Mouse (Mus musculus): ENCODE measurements around the gene Robo4. TPM values are rescaled to one million over a fixed set of nuclear protein-coding genes. Genes with fewer than 3 reads are reported as not detected.

The Robo4 gene
- polyA plus RNA-seq, 1 experiment from 2014 or later: 7.1 TPM

DNA sequence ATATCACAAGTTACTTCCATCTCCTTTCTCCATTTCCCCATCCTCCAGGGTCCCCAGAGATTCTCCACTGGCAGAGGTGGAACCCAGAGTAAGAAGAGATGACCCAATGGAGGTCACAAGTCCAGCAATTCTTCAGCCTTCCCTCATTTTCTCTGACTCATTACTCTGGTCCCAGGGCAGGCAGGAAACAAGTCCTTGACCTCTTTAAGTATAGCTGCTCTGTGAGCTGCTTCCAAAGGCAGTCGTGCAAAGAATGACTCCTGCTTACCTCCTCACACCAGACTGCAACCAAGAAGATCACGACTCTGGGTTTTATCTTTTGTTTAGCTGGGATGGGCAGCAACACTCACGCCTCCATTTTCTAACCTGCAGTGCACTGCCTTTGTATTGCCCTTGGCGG lies 33.9 kb downstream of the Robo4 start:
- no peak for ATAC-seq

DNA sequence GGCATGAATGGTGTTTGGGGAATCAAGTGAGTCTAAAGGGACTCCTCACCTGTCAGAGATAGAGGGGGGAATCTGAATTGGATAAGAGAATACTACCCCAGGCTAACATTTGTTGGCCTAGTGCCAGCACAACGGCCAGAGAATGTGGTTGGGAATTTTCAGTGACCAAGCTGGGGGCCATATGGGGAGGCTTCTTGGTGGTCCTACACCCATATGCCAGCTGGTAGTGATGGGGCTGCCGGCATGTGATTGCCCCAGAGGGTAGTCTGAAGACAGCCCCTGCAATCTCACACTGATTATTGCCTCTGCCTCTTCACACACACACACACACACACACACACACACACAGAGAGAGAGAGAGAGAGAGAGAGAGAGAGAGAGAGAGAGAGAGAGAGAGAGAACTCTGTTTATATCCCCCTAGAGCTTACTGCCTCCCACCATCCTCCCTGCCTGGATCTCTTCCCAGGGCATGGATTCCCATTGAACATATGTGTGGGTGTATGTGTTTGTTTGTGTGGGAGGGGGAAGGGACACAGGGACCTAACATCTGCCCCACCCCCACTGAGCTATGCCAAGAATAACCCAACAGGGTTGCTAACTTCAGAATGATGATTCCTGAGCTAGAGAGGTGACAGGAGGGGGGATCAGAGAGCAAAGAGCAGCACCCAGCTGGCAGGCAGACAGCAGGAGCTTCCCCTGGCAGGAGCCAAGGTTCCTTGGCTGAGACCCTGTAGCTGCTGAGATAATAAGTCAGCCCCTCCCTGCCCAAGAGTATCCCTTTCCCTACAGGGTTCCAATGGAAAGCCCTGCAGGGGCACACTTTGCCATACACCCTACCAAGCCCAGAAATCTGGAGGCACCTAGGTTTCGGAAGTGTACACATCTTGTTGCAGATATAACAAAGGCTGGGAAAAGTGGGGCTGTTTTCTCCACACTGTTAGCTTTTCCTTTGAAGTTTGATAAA lies 36.4 kb downstream of the Robo4 start:
- Histone ChIP-seq H3K27ac (ENCODE audit: low read depth, low read length) (no peak overlapping the region), H3K4me2 (replicated peaks; ENCODE audit: low read depth) (no peak overlapping the region), H3K9ac (ENCODE audit: low read depth, low read length) (no peak overlapping the region), H3K27me3 (replicated peaks; ENCODE audit: control insufficient read depth, insufficient read depth, low read length) (peaks cover 33% of the 10 kb centered on the region), H3K4me3 (ENCODE audit: low read depth, low read length) (no peak overlapping the region), H3K9me3 (ENCODE audit: control insufficient read depth) (no peaks in the 10 kb centered on the region), H3K36me3 (ENCODE audit: control insufficient read depth, insufficient read depth) (no peaks in the 10 kb centered on the region), H3K4me1 (replicated peaks; ENCODE audit: control insufficient read depth, insufficient read depth, low read length) (no peaks in the 10 kb centered on the region)
- WGBS: 44% methylated on average over 3 of the region's 3 CpGs
- no peak for ATAC-seq
- TF ChIP-seq CTCF (IDR thresholded peaks at IDR 0.05; ENCODE audit: low read depth): no peak

More for the DNA sequence above, 33.9 kb downstream of the Robo4 start:
- Histone ChIP-seq H3K36me3 (ENCODE audit: control insufficient read depth, insufficient read depth) (no peaks in the 10 kb centered on the region), H3K9ac (ENCODE audit: low read depth, low read length) (no peak overlapping the region), H3K27ac (ENCODE audit: low read depth, low read length) (no peak overlapping the region), H3K4me2 (replicated peaks; ENCODE audit: low read depth) (no peak overlapping the region), H3K4me1 (replicated peaks; ENCODE audit: control insufficient read depth, insufficient read depth, low read length) (no peaks in the 10 kb centered on the region), H3K27me3 (replicated peaks; ENCODE audit: control insufficient read depth, insufficient read depth, low read length) (peaks cover 57% of the 10 kb centered on the region), H3K4me3 (ENCODE audit: low read depth, low read length) (no peak overlapping the region), H3K9me3 (ENCODE audit: control insufficient read depth) (no peaks in the 10 kb centered on the region)
- 2% methylated on average over 4 of the region's 4 CpGs for WGBS
- no peak for TF ChIP-seq CTCF (IDR thresholded peaks at IDR 0.05; ENCODE audit: low read depth)

DNA sequence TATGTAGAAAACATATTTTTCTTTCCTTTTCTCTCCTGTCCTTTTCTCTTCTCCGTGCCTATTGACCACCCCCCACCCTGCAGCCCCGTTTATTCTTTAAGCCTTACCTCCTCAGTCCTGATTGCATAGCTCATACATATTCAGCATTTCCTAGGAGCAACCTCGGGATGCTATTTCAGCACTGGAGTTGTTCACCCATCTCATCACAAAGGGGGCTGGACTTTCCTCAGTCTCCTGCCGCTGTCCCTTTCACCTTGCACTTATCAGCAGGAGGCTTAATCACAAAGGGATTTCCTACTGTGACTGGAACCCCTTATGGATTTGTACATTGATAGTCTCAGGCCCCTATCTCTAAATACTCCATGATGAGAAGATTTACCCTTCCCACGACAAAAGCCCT lies 50.7 kb downstream of the Robo4 start:
- TF ChIP-seq CTCF (IDR thresholded peaks at IDR 0.05; ENCODE audit: low read depth): no peak
- H3K9me3 ChIP-seq (ENCODE audit: control insufficient read depth): no peaks in the 10 kb centered on the region
- no peak overlapping the region for H3K9ac ChIP-seq (ENCODE audit: low read depth, low read length)
- H3K27ac ChIP-seq (ENCODE audit: low read depth, low read length): no peak overlapping the region
- H3K36me3 ChIP-seq (ENCODE audit: control insufficient read depth, insufficient read depth): no peaks in the 10 kb centered on the region
- peaks cover 46% of the 10 kb centered on the region for H3K27me3 ChIP-seq (replicated peaks; ENCODE audit: control insufficient read depth, insufficient read depth, low read length)
- no peak overlapping the region for H3K4me3 ChIP-seq (ENCODE audit: low read depth, low read length)
- no peak for ATAC-seq
- H3K4me2 ChIP-seq (replicated peaks; ENCODE audit: low read depth): no peak overlapping the region
- no peaks in the 10 kb centered on the region for H3K4me1 ChIP-seq (replicated peaks; ENCODE audit: control insufficient read depth, insufficient read depth, low read length)
- 2% methylated on average over 5 of the region's 5 CpGs for WGBS

DNA sequence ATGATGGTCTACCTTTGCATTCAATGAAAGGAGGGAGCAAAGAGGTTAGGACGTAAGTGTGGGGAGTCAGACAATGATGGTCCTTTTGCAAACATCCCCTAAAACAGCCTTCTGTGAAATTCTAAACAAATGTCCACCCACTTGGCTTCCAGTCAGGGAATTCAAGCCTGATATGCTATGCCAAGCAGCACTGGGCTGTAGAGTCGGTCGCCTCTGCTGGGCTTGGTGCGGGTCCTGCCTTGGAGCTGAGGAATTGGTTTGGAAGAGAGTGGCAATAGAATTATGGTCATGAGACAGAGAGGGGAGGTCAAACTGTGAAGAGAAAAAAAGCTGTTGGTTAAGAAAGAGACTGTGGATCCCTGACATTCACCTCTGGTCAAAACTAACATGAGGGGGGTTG lies 51.6 kb downstream of the Robo4 start:
- no peak overlapping the region for H3K27ac ChIP-seq (ENCODE audit: low read depth, low read length)
- TF ChIP-seq CTCF (IDR thresholded peaks at IDR 0.05; ENCODE audit: low read depth): no peak
- H3K27me3 ChIP-seq (replicated peaks; ENCODE audit: control insufficient read depth, insufficient read depth, low read length): peaks cover 55% of the 10 kb centered on the region
- H3K4me3 ChIP-seq (ENCODE audit: low read depth, low read length): no peak overlapping the region
- no peaks in the 10 kb centered on the region for H3K36me3 ChIP-seq (ENCODE audit: control insufficient read depth, insufficient read depth)
- H3K9me3 ChIP-seq (ENCODE audit: control insufficient read depth): no peaks in the 10 kb centered on the region
- H3K4me2 ChIP-seq (replicated peaks; ENCODE audit: low read depth): no peak overlapping the region
- no peak overlapping the region for H3K9ac ChIP-seq (ENCODE audit: low read depth, low read length)
- 28% methylated on average over 4 of the region's 4 CpGs for WGBS
- ATAC-seq: no peak
- H3K4me1 ChIP-seq (replicated peaks; ENCODE audit: control insufficient read depth, insufficient read depth, low read length): no peaks in the 10 kb centered on the region

DNA sequence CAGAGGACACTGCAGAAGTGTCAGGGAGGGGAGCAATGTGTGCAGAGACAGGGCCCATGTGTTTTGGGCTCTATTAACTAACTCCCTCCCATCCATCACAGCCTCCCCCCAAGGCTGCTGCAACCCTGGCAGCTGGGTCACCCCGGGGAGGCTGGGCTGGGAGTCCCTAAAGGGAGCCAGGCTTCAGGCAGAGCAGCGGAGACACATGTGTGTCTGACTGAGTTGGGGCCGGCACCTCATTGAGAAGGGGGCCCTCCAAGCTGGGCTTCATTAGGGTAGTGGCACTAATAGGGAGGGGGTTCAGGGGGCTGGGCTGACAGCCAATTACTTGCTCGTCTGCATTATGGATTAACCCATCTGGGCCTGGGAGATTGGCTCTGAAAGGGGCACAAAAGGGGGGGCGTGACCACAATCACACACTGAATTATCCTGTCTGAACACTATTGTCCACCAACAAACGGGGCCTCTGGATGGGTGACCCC lies 52.4 kb downstream of the Robo4 start:
- WGBS: 23% methylated on average over 6 of the region's 6 CpGs
- TF ChIP-seq CTCF (IDR thresholded peaks at IDR 0.05; ENCODE audit: low read depth): no peak
- no peak for ATAC-seq
- no peaks in the 10 kb centered on the region for H3K4me1 ChIP-seq (replicated peaks; ENCODE audit: control insufficient read depth, insufficient read depth, low read length)
- H3K4me3 ChIP-seq (ENCODE audit: low read depth, low read length): no peak overlapping the region
- no peaks in the 10 kb centered on the region for H3K9me3 ChIP-seq (ENCODE audit: control insufficient read depth)
- H3K27me3 ChIP-seq (replicated peaks; ENCODE audit: control insufficient read depth, insufficient read depth, low read length): peaks cover 63% of the 10 kb centered on the region
- no peak overlapping the region for H3K9ac ChIP-seq (ENCODE audit: low read depth, low read length)
- H3K36me3 ChIP-seq (ENCODE audit: control insufficient read depth, insufficient read depth): no peaks in the 10 kb centered on the region
- no peak overlapping the region for H3K27ac ChIP-seq (ENCODE audit: low read depth, low read length)
- no peak overlapping the region for H3K4me2 ChIP-seq (replicated peaks; ENCODE audit: low read depth)

DNA sequence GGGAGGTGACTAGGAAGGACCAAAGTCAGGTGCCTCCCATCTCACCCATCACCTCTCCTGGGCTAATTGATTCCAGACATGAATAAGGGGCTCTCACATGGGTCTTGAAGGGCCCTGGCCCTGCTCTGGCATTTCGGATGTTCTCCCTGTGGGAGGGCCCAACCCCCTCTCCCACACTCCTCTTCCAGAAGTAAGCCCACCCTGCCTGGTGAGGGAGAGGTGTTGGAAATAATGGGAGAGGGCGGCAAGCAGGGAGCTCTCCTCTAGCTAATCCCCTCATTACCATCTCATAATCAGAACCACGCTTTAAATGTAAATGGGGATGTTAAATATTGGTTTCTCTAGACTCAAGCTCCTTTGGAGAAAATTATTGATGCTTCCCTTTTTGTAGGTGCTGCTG lies 53.3 kb downstream of the Robo4 start:
- H3K36me3 ChIP-seq (ENCODE audit: control insufficient read depth, insufficient read depth): no peaks in the 10 kb centered on the region
- H3K27ac ChIP-seq (ENCODE audit: low read depth, low read length): no peak overlapping the region
- H3K4me3 ChIP-seq (ENCODE audit: low read depth, low read length): no peak overlapping the region
- 21% methylated on average over 3 of the region's 3 CpGs for WGBS
- H3K27me3 ChIP-seq (replicated peaks; ENCODE audit: control insufficient read depth, insufficient read depth, low read length): peaks cover 70% of the 10 kb centered on the region
- no peak overlapping the region for H3K4me2 ChIP-seq (replicated peaks; ENCODE audit: low read depth)
- no peaks in the 10 kb centered on the region for H3K4me1 ChIP-seq (replicated peaks; ENCODE audit: control insufficient read depth, insufficient read depth, low read length)
- ATAC-seq: no peak
- no peak overlapping the region for H3K9ac ChIP-seq (ENCODE audit: low read depth, low read length)
- no peaks in the 10 kb centered on the region for H3K9me3 ChIP-seq (ENCODE audit: control insufficient read depth)
- no peak for TF ChIP-seq CTCF (IDR thresholded peaks at IDR 0.05; ENCODE audit: low read depth)
